Mouse (Mus musculus): ENCODE measurements around the gene Dgcr2. TPM values are rescaled to one million over a fixed set of nuclear protein-coding genes. Genes with fewer than 3 reads are reported as not detected.

Gene Dgcr2
- total RNA-seq, 2 experiments from 2014 or later: 61.7 to 67.5 TPM

- no peak for DNase-seq
These were observed 49.9 kb downstream of the Dgcr2 start for GRCm38 (mm10) chr16:17848431-17848830.

- DNase-seq: no peak
These were observed 54.5 kb downstream of the Dgcr2 start for GRCm38 (mm10) chr16:17843701-17844365.

- no peak for DNase-seq
These were observed 55.9 kb downstream of the Dgcr2 start for GRCm38 (mm10) chr16:17842437-17842836.

GRCm38 (mm10) chr16:17839976-17840375 is 58.4 kb downstream of the Dgcr2 start:
- no peak for DNase-seq

GRCm38 (mm10) chr16:17838051-17838450 is 60.3 kb downstream of the Dgcr2 start, which contains the start of gene Car15:
Gene Car15 (minus strand): TSS chr16:17838364.
- DNase-seq: no peak

- no peak for DNase-seq
These were observed 62.9 kb downstream of the Dgcr2 start for GRCm38 (mm10) chr16:17835481-17835880.

GRCm38 (mm10) chr16:17834543-17834942 is 63.8 kb downstream of the Dgcr2 start:
- DNase-seq: no peak

- DNase-seq: peak; percentile 25 to 36
These were observed 64.5 kb downstream of the Dgcr2 start for GRCm38 (mm10) chr16:17833681-17834399.

- peak; percentile 25 to 39 for DNase-seq
These were observed 65.1 kb downstream of the Dgcr2 start for GRCm38 (mm10) chr16:17833321-17833680.

GRCm38 (mm10) chr16:17832821-17833220 is 65.5 kb downstream of the Dgcr2 start, which contains the start of gene B830017H08Rik:
Gene B830017H08Rik (plus strand): TSS chr16:17833121.
- no peak for DNase-seq

- DNase-seq: no peak
These were observed 66.6 kb downstream of the Dgcr2 start for GRCm38 (mm10) chr16:17831781-17832180.

- DNase-seq: no peak
These were observed 67.8 kb downstream of the Dgcr2 start for GRCm38 (mm10) chr16:17830385-17831178.

- no peak for DNase-seq
These were observed 69.5 kb downstream of the Dgcr2 start for GRCm38 (mm10) chr16:17828867-17829266.

GRCm38 (mm10) chr16:17828229-17828628 is 70.1 kb downstream of the Dgcr2 start:
- DNase-seq: no peak

GRCm38 (mm10) chr16:17826500-17826899 is 71.9 kb downstream of the Dgcr2 start:
- DNase-seq: no peak

GRCm38 (mm10) chr16:17816528-17816927 is 81.8 kb downstream of the Dgcr2 start:
- no peak for DNase-seq

GRCm38 (mm10) chr16:17815411-17816402 is 82.7 kb downstream of the Dgcr2 start:
- DNase-seq: peak; percentile 69 to 79

GRCm38 (mm10) chr16:17813173-17813572 is 85.2 kb downstream of the Dgcr2 start:
- DNase-seq: no peak

GRCm38 (mm10) chr16:17812120-17812519 is 86.2 kb downstream of the Dgcr2 start:
- DNase-seq: peak in 1 of 2 experiments; percentile 38

- DNase-seq: no peak
These were observed 88.7 kb downstream of the Dgcr2 start for GRCm38 (mm10) chr16:17809711-17810110.

GRCm38 (mm10) chr16:17809125-17809524 is 89.2 kb downstream of the Dgcr2 start:
- DNase-seq: no peak

Data from adrenal gland, postnatal 36 days (tissue).